Mouse (Mus musculus): ENCODE results near the gene Mul1.

DNA sequence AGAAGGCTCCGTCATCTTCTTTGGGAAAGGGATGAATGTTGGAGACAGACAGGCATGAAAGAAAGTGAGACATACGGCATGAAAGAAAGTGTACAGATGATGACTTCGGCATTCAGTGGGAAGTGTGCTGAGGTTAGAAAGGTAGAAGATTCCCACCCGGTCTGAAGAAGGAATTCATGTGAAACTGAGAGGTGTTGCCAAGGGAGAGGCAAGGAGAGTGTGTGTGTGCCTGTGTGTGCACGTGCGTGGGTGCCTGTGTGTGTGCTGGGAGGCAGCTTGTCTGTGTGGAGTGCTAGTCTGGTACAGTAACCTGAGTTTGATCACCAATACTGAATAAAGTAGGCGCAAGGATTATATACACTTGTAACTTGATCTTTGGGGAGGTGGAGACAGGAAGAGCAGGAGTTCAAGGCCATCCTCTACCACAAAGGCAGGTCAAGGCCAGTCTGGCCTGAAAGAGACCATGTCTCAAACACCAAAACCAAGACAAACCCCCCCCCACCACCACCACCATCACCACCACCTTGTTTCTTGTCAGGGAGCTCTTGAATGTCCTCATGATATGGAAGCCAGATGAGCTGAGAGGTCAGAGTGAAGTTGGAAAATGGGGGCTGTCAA is 22.9 kb upstream of the Mul1 start:
- TF ChIP-seq CTCF (IDR thresholded peaks at IDR 0.05; ENCODE audit: extremely low read depth, insufficient read length, insufficient replicate concordance, low read depth, low read length) (no peak), POLR2A (IDR thresholded peaks at IDR 0.05; ENCODE audit: low read depth, low read length) (no peak)

Data from small intestine, adult 2 months (tissue).